Mouse (Mus musculus): ENCODE results near the gene Rab23.

Gene Rab23

DNA sequence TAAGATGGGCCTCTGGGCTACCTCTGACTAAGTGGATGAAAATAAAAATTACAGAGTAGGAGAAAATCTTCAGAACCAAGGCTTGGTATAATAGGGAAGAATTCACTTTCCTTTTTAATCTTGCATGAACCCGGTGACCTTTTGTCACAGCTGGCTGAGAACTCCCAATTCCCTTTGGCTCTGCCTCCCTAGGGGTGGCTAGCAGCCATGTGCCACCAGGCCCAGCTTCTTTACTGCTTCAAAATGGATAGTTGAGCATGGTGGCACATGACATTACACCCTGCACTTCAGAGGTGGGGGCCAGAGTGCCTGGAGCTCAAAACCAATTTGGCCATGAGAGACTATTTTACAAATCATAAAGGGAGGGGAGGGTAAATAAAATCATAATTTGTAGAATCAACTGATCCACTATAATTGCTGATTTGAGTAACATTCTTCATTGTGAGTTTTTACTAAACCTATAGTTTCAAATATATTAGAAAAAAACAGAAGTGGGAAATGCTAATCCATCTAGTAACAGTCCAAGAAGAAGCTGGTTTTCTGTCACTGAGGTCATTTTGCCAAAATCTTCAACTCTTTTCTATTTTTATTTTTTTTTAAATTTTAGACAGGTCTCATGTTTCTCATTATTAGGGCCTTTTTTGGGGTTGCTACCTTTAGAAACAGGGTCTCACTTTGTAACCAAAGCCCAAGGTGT is 48.6 kb downstream of the Rab23 start:
- no peak for DNase-seq

- DNase-seq = no peak
Measured at GRCm38 (mm10) chr1:33768827-33769226, 49.1 kb downstream of the Rab23 start.

GRCm38 (mm10) chr1:33771621-33772020 is 51.9 kb downstream of the Rab23 start:
- no peak for DNase-seq

- no peak for DNase-seq
Measured at GRCm38 (mm10) chr1:33772106-33772505, 52.4 kb downstream of the Rab23 start.

- DNase-seq = no peak
Measured at GRCm38 (mm10) chr1:33776175-33776611, 56.5 kb downstream of the Rab23 start.

DNA sequence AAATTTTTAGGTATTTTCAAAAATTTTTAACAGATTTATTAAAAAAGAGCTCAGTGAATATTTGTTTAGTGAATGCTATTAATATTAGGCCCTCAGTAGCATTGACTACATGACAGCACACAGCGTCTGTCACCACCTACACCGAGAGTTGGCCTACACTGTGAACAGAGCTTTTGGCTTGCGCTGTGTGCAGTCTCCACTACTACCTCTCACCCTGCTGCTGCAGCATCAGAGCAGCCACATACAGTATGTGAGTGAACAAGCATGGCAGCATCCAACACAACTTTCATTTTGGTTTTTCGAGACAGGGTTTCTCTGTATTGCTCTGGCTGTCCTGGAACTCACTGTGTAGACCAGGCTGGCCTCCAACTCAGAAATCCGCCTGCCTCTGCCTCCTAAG is 64.9 kb downstream of the Rab23 start:
- DNase-seq = no peak

DNA sequence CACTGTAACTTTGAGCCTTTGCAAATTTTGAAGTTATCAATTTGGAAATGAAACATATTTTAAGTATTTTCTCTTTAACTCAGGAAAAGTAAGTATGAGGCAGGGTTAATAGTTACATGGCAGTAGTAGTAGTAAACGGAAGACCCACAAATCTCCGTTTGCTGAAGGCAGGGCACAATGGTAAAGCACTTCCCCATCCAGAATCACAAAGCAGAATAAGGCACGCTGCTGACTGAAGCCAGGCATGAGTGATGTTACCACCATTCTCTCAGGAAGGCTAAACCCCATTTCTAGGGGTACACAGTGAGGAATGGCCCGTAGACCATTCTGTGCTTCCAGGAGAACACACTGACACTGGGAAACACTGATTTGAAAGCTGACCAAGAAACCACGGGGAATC is 68.4 kb downstream of the Rab23 start:
- no peak for DNase-seq

DNA sequence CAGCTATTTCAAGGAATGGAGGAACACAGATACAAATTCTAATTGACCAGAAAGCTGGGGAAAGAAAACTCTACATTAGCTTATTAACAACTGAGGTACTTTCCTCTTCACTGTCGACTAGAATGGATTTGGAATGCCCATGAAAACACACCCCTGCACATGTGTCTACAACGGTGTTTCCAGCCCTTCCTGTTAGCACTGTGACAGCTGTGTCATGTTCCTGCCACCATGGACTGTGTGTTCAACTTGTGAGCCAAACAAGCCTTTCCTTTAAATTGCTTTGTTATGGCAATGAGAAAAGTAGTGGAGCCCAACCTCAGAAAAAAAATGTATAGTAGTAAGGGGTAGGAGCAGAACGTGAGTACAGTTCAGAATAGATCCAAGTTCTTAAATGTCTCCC is 68.8 kb downstream of the Rab23 start:
- DNase-seq = no peak
